17 mouse cellular contexts compared by ENCODE assay signal in genomic region chr19:58662098-58662497, GRCm38 (mm10). TPM values are rescaled to one million over a fixed set of nuclear protein-coding genes. Genes with fewer than 3 reads are reported as not detected.
A peak's percentile ranks its signal among the peaks of the same experiment; 100 is the strongest.
DNase-seq lines count a peak whose midpoint lies in the region; ATAC-seq and TF ChIP-seq lines count a peak whose summit lies in the region.
"Had no signal": no experiment of that assay in that cellular context is flagged by ENCODE, and none has a peak within 500 bp of the region (broad histone marks: within the 10 kb centered on the region; RNA-seq: fewer than 3 reads in every experiment).

No protein-coding gene starts in this region.

- no peaks in the 10 kb centered on the region for H3K36me3 ChIP-seq in intestine, postnatal 0 days (ENCODE audit: control insufficient read depth, insufficient read depth)
- no peaks in the 10 kb centered on the region for H3K36me3 ChIP-seq in intestine, embryonic 15.5 days
- H3K36me3 ChIP-seq in midbrain, postnatal 0 days (ENCODE audit: insufficient read depth, low read length), result no peaks in the 10 kb centered on the region
- no peaks in the 10 kb centered on the region for H3K36me3 ChIP-seq in midbrain, embryonic 15.5 days (replicated peaks)
- H3K36me3 ChIP-seq: heart, embryonic 13.5 days had no signal

- no peak for ATAC-seq in intestine, postnatal 0 days
- no peak for ATAC-seq in intestine, embryonic 15.5 days
- ATAC-seq in midbrain, postnatal 0 days (ENCODE audit: low FRiP score), result no peak
- ATAC-seq in midbrain, embryonic 15.5 days (replicated peaks), result no peak
- ATAC-seq in activated CD4-positive, CD25-positive, alpha-beta regulatory T cell, adult 4 months, result no peak

- no peaks in the 10 kb centered on the region for H3K27me3 ChIP-seq in intestine, postnatal 0 days (replicated peaks; ENCODE audit: control insufficient read depth, insufficient read depth, low read length)
- no peaks in the 10 kb centered on the region for H3K27me3 ChIP-seq in intestine, embryonic 15.5 days (replicated peaks)
- no peaks in the 10 kb centered on the region for H3K27me3 ChIP-seq in midbrain, postnatal 0 days (ENCODE audit: insufficient read depth, low read length)
- H3K27me3 ChIP-seq in midbrain, embryonic 15.5 days (replicated peaks), result no peaks in the 10 kb centered on the region
- H3K27me3 ChIP-seq: heart, embryonic 13.5 days had no signal

- H3K27ac ChIP-seq in intestine, postnatal 0 days (ENCODE audit: low read depth, low read length), result no peak overlapping the region
- no peak overlapping the region for H3K27ac ChIP-seq in intestine, embryonic 15.5 days
- no peak overlapping the region for H3K27ac ChIP-seq in midbrain, postnatal 0 days (ENCODE audit: low read depth, low read length)
- no peak overlapping the region for H3K27ac ChIP-seq in midbrain, embryonic 15.5 days
- H3K27ac ChIP-seq: gastrocnemius, adult 2 months; heart, embryonic 13.5 days had no signal

- no peaks in the 10 kb centered on the region for H3K9me3 ChIP-seq in intestine, postnatal 0 days (ENCODE audit: control insufficient read depth)
- H3K9me3 ChIP-seq in intestine, embryonic 15.5 days, result no peaks in the 10 kb centered on the region
- no peaks in the 10 kb centered on the region for H3K9me3 ChIP-seq in midbrain, postnatal 0 days (ENCODE audit: low read length)
- no peaks in the 10 kb centered on the region for H3K9me3 ChIP-seq in midbrain, embryonic 15.5 days
- H3K9me3 ChIP-seq: heart, embryonic 13.5 days had no signal

- no peak overlapping the region for H3K9ac ChIP-seq in intestine, postnatal 0 days (ENCODE audit: low read depth, low read length)
- no peak overlapping the region for H3K9ac ChIP-seq in intestine, embryonic 15.5 days
- no peak overlapping the region for H3K9ac ChIP-seq in midbrain, postnatal 0 days (replicated peaks; ENCODE audit: low read length, poor library complexity, severe bottlenecking)
- H3K9ac ChIP-seq in midbrain, embryonic 15.5 days, result no peak overlapping the region
- H3K9ac ChIP-seq: heart, embryonic 13.5 days had no signal

- 66% methylated on average over 4 of the region's 4 CpGs for WGBS in intestine, postnatal 0 days
- WGBS in intestine, embryonic 15.5 days, result 64% methylated on average over 4 of the region's 4 CpGs
- WGBS in midbrain, postnatal 0 days, result 60% methylated on average over 4 of the region's 4 CpGs
- 63% methylated on average over 4 of the region's 4 CpGs for WGBS in midbrain, embryonic 15.5 days

- peak; percentile 30; the same call in 1 of the 2 replicates for TF ChIP-seq CTCF in intestine, postnatal 0 days (IDR thresholded peaks at IDR 0.05; ENCODE audit: low read depth)
- TF ChIP-seq CTCF in midbrain, postnatal 0 days (IDR thresholded peaks at IDR 0.05), result peak; percentile 47

- H3K4me3 ChIP-seq in intestine, postnatal 0 days (ENCODE audit: low read depth, low read length), result no peak overlapping the region
- H3K4me3 ChIP-seq in intestine, embryonic 15.5 days (replicated peaks), result no peak overlapping the region
- no peak overlapping the region for H3K4me3 ChIP-seq in midbrain, postnatal 0 days (ENCODE audit: low read depth, low read length)
- no peak overlapping the region for H3K4me3 ChIP-seq in midbrain, embryonic 15.5 days
- H3K4me3 ChIP-seq: erythroblast, embryonic 14.5 days; gastrocnemius, adult 2 months; heart, embryonic 13.5 days; myocyte had no signal

- no peaks in the 10 kb centered on the region for H3K4me1 ChIP-seq in intestine, postnatal 0 days (replicated peaks; ENCODE audit: control insufficient read depth, insufficient read depth, low read length)
- H3K4me1 ChIP-seq in intestine, embryonic 15.5 days (replicated peaks), result no peaks in the 10 kb centered on the region
- H3K4me1 ChIP-seq in midbrain, postnatal 0 days (ENCODE audit: insufficient read depth, low read length), result no peaks in the 10 kb centered on the region
- no peaks in the 10 kb centered on the region for H3K4me1 ChIP-seq in midbrain, embryonic 15.5 days
- H3K4me1 ChIP-seq: heart, embryonic 13.5 days had no signal

- H3K4me2 ChIP-seq in intestine, postnatal 0 days (replicated peaks; ENCODE audit: low read depth), result no peak overlapping the region
- no peak overlapping the region for H3K4me2 ChIP-seq in intestine, embryonic 15.5 days (replicated peaks)
- H3K4me2 ChIP-seq in midbrain, postnatal 0 days (ENCODE audit: low read depth, low read length, poor library complexity, severe bottlenecking), result no peak overlapping the region
- no peak overlapping the region for H3K4me2 ChIP-seq in midbrain, embryonic 15.5 days
- H3K4me2 ChIP-seq: heart, embryonic 13.5 days; liver, embryonic 11.5 days had no signal

- peak; percentile 31 to 36 for DNase-seq in cerebellum, postnatal 10 days
- no peak for DNase-seq in cerebellum, postnatal 36 days
- DNase-seq in midbrain, postnatal 0 days (ENCODE audit: low spot score), result peak; percentile 27
- peak; percentile 21 for DNase-seq in right cerebral cortex, postnatal 4 days
- DNase-seq: B cell, adult 2 months; cerebellum, adult 9-11 months; gastrocnemius, adult 2 months; thymus, postnatal 25 days had no signal

RNA-seq across cellular contexts. Expression of gene Pnlip, which starts 9.8 kb away (rescaled TPM):
- polyA plus RNA-seq in intestine, postnatal 0 days (2015; fragmentation: Nextera tagmentation; extraction: Ambion mirVana), result 0.09 TPM in 1 of 2 replicates, not detected in the other
- 0.21 and 0.43 TPM in 2 replicates for polyA plus RNA-seq in intestine, embryonic 15.5 days (2015; fragmentation: Nextera tagmentation; extraction: Ambion mirVana)
- total RNA-seq in midbrain, postnatal 0 days (2014; rRNA removed), result not detected in 2 replicates
- polyA plus RNA-seq in midbrain, postnatal 0 days (2015; fragmentation: Nextera tagmentation; extraction: Ambion mirVana), result 0.17 and 0.48 TPM in 2 replicates
- 0.59 TPM in 1 of 2 replicates, not detected in the other for polyA plus RNA-seq in midbrain, embryonic 15.5 days (2015; fragmentation: Nextera tagmentation; extraction: Ambion mirVana)
- polyA plus RNA-seq in activated CD4-positive, CD25-positive, alpha-beta regulatory T cell, adult 4 months (2017; shearing (Covaris generic)), result not detected
- total RNA-seq: gastrocnemius, adult 2 months; megakaryocyte progenitor cell, adult 5-6 weeks had no signal
- polyA plus RNA-seq: erythroblast, embryonic 14.5 days; heart, embryonic 13.5 days; myocyte had no signal

Comparison
In these comparisons a context has a peak if more than half of its experiments do, and no peak if none do; other contexts are left out.
1. DNase-seq: peak in cerebellum, postnatal 10 days (2 of 2), midbrain, postnatal 0 days (single experiment) and right cerebral cortex, postnatal 4 days (single experiment); none in cerebellum, postnatal 36 days (0 of 2).